Mouse (Mus musculus) small intestine, adult 2 months (tissue): ENCODE data around the gene Lgr5.

Experiments
- CTCF ChIP-seq: fragments of 200-500 bp; IDR thresholded peaks from 2 replicates; pipeline ENCODE4 v1.5.1; 2012; ENCODE audit warnings: low read depth, mild to moderate bottlenecking, control low read depth, inconsistent platforms, low read length, moderate library complexity, mixed read lengths; ENCODE audit not compliant: insufficient replicate concordance, insufficient read length; ENCODE audit errors: extremely low read depth
- POLR2A ChIP-seq: fragments of 200-500 bp; IDR thresholded peaks from 2 replicates; pipeline ENCODE4 v1.6.1; 2012; ENCODE audit warnings: low read depth, mild to moderate bottlenecking, control low read depth, inconsistent platforms, low read length, moderate library complexity

- no peak for TF ChIP-seq CTCF
- TF ChIP-seq POLR2A: no peak
Observed at GRCm38 (mm10) chr10:115465778-115466177, 121.8 kb downstream of the Lgr5 start.
